Mouse (Mus musculus) ovary, postnatal 10 days (tissue): ENCODE measurements around the gene Gm13272.
"Not testable (repeated sequence)": the region's sequence is repeated elsewhere in the genome, so short reads cannot be mapped to it uniquely, and the experiment has no call there.

ENCODE experiments used
- DNase-seq: peaks from one replicate; pipeline ENCODE4 v3.0.0; 2022; ENCODE audit warnings: low spot score

Gene Gm13272

GRCm38 (mm10) chr4:88779550-88779949 is at the start of gene Gm13272:
Gene Gm13272, plus strand, starts transcription at chr4:88779850.
- not testable (repeated sequence) for DNase-seq

GRCm38 (mm10) chr4:88738480-88738879 is 41.2 kb upstream of the Gm13272 start:
- peak; percentile 44 for DNase-seq

GRCm38 (mm10) chr4:88739036-88739435 is 40.6 kb upstream of the Gm13272 start:
- no peak for DNase-seq

- DNase-seq = no peak
Measured at GRCm38 (mm10) chr4:88741426-88741825, 38.2 kb upstream of the Gm13272 start.

- DNase-seq = no peak
Measured at GRCm38 (mm10) chr4:88742771-88743371, 36.8 kb upstream of the Gm13272 start.

- no peak for DNase-seq
Measured at GRCm38 (mm10) chr4:88744207-88744606, 35.4 kb upstream of the Gm13272 start.

GRCm38 (mm10) chr4:88749926-88750325 is 29.7 kb upstream of the Gm13272 start:
- no peak for DNase-seq

GRCm38 (mm10) chr4:88754818-88755340 is 24.8 kb upstream of the Gm13272 start, which contains the start of gene Gm13271:
Gene Gm13271, plus strand, starts transcription at chr4:88754868.
- peak; percentile 90 for DNase-seq

GRCm38 (mm10) chr4:88756581-88757513 is 22.8 kb upstream of the Gm13272 start:
- peak; percentile 18 for DNase-seq

GRCm38 (mm10) chr4:88757628-88758031 is 22.0 kb upstream of the Gm13272 start:
- peak; percentile 99 for DNase-seq

GRCm38 (mm10) chr4:88758751-88759150 is 20.9 kb upstream of the Gm13272 start:
- not testable (repeated sequence) for DNase-seq

- DNase-seq = peak; percentile 47
Measured at GRCm38 (mm10) chr4:88759610-88760268, 19.9 kb upstream of the Gm13272 start, which contains the start of gene Gm13283. Gene Gm13283, plus strand, starts transcription at chr4:88760119.

GRCm38 (mm10) chr4:88760431-88760830 is 19.2 kb upstream of the Gm13272 start:
- peak; percentile 24 for DNase-seq

- peak; percentile 88 for DNase-seq
Measured at GRCm38 (mm10) chr4:88761776-88762175, 17.9 kb upstream of the Gm13272 start.

GRCm38 (mm10) chr4:88762341-88762740 is 17.3 kb upstream of the Gm13272 start:
- DNase-seq = not testable (repeated sequence)

GRCm38 (mm10) chr4:88763384-88764018 is 16.1 kb upstream of the Gm13272 start:
- DNase-seq = peak; percentile 8

- DNase-seq = not testable (repeated sequence)
Measured at GRCm38 (mm10) chr4:88773534-88773933, 6.1 kb upstream of the Gm13272 start, which contains the start of gene Gm13290. Gene Gm13290, plus strand, starts transcription at chr4:88773834.

- DNase-seq = not testable (repeated sequence)
Measured at GRCm38 (mm10) chr4:88776622-88777021, 3.0 kb upstream of the Gm13272 start, which contains the start of gene Gm13289. Gene Gm13289, plus strand, starts transcription at chr4:88776922.

- not testable (repeated sequence) for DNase-seq
Measured at GRCm38 (mm10) chr4:88780320-88780719, 670 bp downstream of the Gm13272 start.

- DNase-seq = not testable (repeated sequence)
Measured at GRCm38 (mm10) chr4:88781831-88782230, 2.2 kb downstream of the Gm13272 start, which contains the start of gene Ifnz. Gene Ifnz, plus strand, starts transcription at chr4:88782131.

- DNase-seq = not testable (repeated sequence)
Measured at GRCm38 (mm10) chr4:88782335-88782734, 2.7 kb downstream of the Gm13272 start.
